Mouse (Mus musculus) spleen, adult 2 months (tissue): ENCODE data around the gene Ftl1.

ENCODE experiments used
- CTCF ChIP-seq: fragments of 200-500 bp; IDR thresholded peaks from 2 replicates; pipeline ENCODE4 v1.5.1; 2011; ENCODE audit warnings: mild to moderate bottlenecking, inconsistent platforms; ENCODE audit not compliant: insufficient read depth, insufficient read length, insufficient replicate concordance; ENCODE audit errors: extremely low read depth
- POLR2A ChIP-seq: fragments of 200-500 bp; IDR thresholded peaks from 2 replicates; pipeline ENCODE4 v1.6.1; 2011; ENCODE audit warnings: low read depth, low read length, inconsistent platforms

- TF ChIP-seq CTCF = no peak
- no peak for TF ChIP-seq POLR2A
Measured at GRCm38 (mm10) chr7:45420615-45420919, 39.1 kb downstream of the Ftl1 start, which contains the start of gene Lhb.
